Mouse (Mus musculus) limb, embryonic 14.5 days (tissue): ENCODE measurements at regions not wholly inside any gene's neighbourhood (a gene's known extent, or its start where the extent isn't known, plus 50 kb on each side); places are given as distances from the start of the nearest gene placed in this dataset.
"Not testable (repeated sequence)": the region's sequence is repeated elsewhere in the genome, so short reads cannot be mapped to it uniquely, and the experiment has no call there.

Experiments used
- ATAC-seq: fragments of 200-750 bp; cut with Nextera tagmentation; 2 replicates; pipeline ENCODE4 v1.8.0; 2017; ENCODE audit warnings: low read depth, moderate number of reproducible peaks, moderate TSS enrichment; ENCODE audit not compliant: low FRiP score
- DNase-seq: peaks from one replicate; pipeline ENCODE4 v3.0.0-alpha.2; 2015; ENCODE audit warnings: low spot score
- H3K27ac ChIP-seq: fragments of 300-500 bp; sonication (generic); replicated peaks from 2 replicates; pipeline ENCODE4 v1.5.1; 2014; ENCODE audit warnings: low read depth, mild to moderate bottlenecking, low read length, moderate library complexity, mixed read lengths
- H3K27me3 ChIP-seq: fragments of 300-500 bp; sonication (generic); 2 replicates; pipeline ENCODE4 v1.6.1; 2014; ENCODE audit warnings: low read length, mixed read lengths; ENCODE audit not compliant: control insufficient read depth, insufficient read depth
- H3K36me3 ChIP-seq: fragments of 300-500 bp; sonication (generic); 2 replicates; pipeline ENCODE4 v1.6.1; 2014; ENCODE audit warnings: mild to moderate bottlenecking, low read length, moderate library complexity, mixed read lengths; ENCODE audit not compliant: control insufficient read depth, insufficient read depth
- H3K4me1 ChIP-seq: fragments of 300-500 bp; sonication (generic); 2 replicates; pipeline ENCODE4 v1.6.1; 2014; ENCODE audit warnings: antibody characterized with exemption, low read length, mixed read lengths; ENCODE audit not compliant: control insufficient read depth, insufficient read depth
- H3K4me2 ChIP-seq: fragments of 300-500 bp; sonication (generic); replicated peaks from 2 replicates; pipeline ENCODE4 v1.6.1; 2014; ENCODE audit warnings: low read depth, mild to moderate bottlenecking, low read length, moderate library complexity; ENCODE audit not compliant: severe bottlenecking
- H3K4me3 ChIP-seq: fragments of 300-500 bp; sonication (generic); replicated peaks from 2 replicates; pipeline ENCODE4 v1.5.1; 2014; ENCODE audit warnings: low read length
- H3K9ac ChIP-seq: fragments of 300-500 bp; sonication (generic); 2 replicates; pipeline ENCODE4 v1.6.1; 2014; ENCODE audit warnings: mild to moderate bottlenecking, low read depth, low read length, moderate library complexity; ENCODE audit not compliant: severe bottlenecking
- H3K9me3 ChIP-seq: fragments of 300-500 bp; sonication (generic); 2 replicates; pipeline ENCODE4 v1.6.1; 2016; ENCODE audit warnings: low read length; ENCODE audit not compliant: control insufficient read depth
- POLR2A ChIP-seq: fragments of 200-500 bp; IDR thresholded peaks from 2 replicates; pipeline ENCODE4 v1.8.0; 2012; ENCODE audit warnings: inconsistent platforms, mild to moderate bottlenecking, moderate library complexity, borderline replicate concordance; ENCODE audit not compliant: insufficient read depth, insufficient read length; ENCODE audit errors: extremely low read depth
- WGBS: fragments of 180-500 bp; shearing (Covaris S2); extraction: QIAGEN DNeasy Blood & Tissue Kit; methylation state at CpG from one replicate; pipeline ENCODE4 v1.1.7; 2014; 5-methylcytosine and 5-hydroxymethylcytosine counted together

- 84% methylated on average over 2 of the region's 2 CpGs for WGBS
- ATAC-seq = no peak
- H3K9me3 ChIP-seq = no peaks in the 10 kb centered on the region
- H3K27ac ChIP-seq = no peak overlapping the region
- no peak for DNase-seq
- no peak for TF ChIP-seq POLR2A
- no peaks in the 10 kb centered on the region for H3K4me1 ChIP-seq
- no peak overlapping the region for H3K4me3 ChIP-seq
- no peak overlapping the region for H3K4me2 ChIP-seq
- no peaks in the 10 kb centered on the region for H3K36me3 ChIP-seq
- no peak overlapping the region for H3K9ac ChIP-seq
- no peaks in the 10 kb centered on the region for H3K27me3 ChIP-seq
Measured at GRCm38 (mm10) chr6:22673919-22674585, 201.2 kb upstream of the Ptprz1 start.

- H3K9me3 ChIP-seq = no peaks in the 10 kb centered on the region
- H3K4me1 ChIP-seq = no peaks in the 10 kb centered on the region
- H3K27me3 ChIP-seq = no peaks in the 10 kb centered on the region
- H3K36me3 ChIP-seq = no peaks in the 10 kb centered on the region
- H3K4me3 ChIP-seq = no peak overlapping the region
- H3K9ac ChIP-seq = no peak overlapping the region
- H3K4me2 ChIP-seq = no peak overlapping the region
- no peak for TF ChIP-seq POLR2A
- ATAC-seq = no peak
- no peak for DNase-seq
- no peak overlapping the region for H3K27ac ChIP-seq
- WGBS = 69% methylated on average over 1 of the region's 1 CpGs
Measured at GRCm38 (mm10) chr6:22671524-22671923, 203.8 kb upstream of the Ptprz1 start.

GRCm38 (mm10) chr6:22668190-22668975 is 206.9 kb upstream of the Ptprz1 start:
- H3K4me1 ChIP-seq = no peaks in the 10 kb centered on the region
- no peak for ATAC-seq
- WGBS = 73% methylated on average over 7 of the region's 7 CpGs

GRCm38 (mm10) chr6:22657401-22657800 is 217.9 kb upstream of the Ptprz1 start:
- not testable (repeated sequence) for H3K4me1 ChIP-seq, H3K4me3 ChIP-seq, H3K9ac ChIP-seq, ATAC-seq, H3K27me3 ChIP-seq, H3K9me3 ChIP-seq, H3K36me3 ChIP-seq, H3K27ac ChIP-seq, DNase-seq, H3K4me2 ChIP-seq
- WGBS = 93% methylated on average over 14 of the region's 15 CpGs

More at GRCm38 (mm10) chr6:22668190-22668975, 206.9 kb upstream of the Ptprz1 start:
- no peak for DNase-seq
- Histone ChIP-seq H3K27ac (no peak overlapping the region), H3K4me2 (no peak overlapping the region), H3K4me3 (no peak overlapping the region), H3K9ac (no peak overlapping the region), H3K27me3 (no peaks in the 10 kb centered on the region), H3K9me3 (no peaks in the 10 kb centered on the region), H3K36me3 (no peaks in the 10 kb centered on the region)
- no peak for TF ChIP-seq POLR2A

- Histone ChIP-seq H3K27me3 (no peaks in the 10 kb centered on the region), H3K9me3 (no peaks in the 10 kb centered on the region), H3K9ac (no peak overlapping the region), H3K4me2 (no peak overlapping the region), H3K27ac (no peak overlapping the region), H3K36me3 (no peaks in the 10 kb centered on the region), H3K4me1 (no peaks in the 10 kb centered on the region), H3K4me3 (no peak overlapping the region)
- DNase-seq (no peak), ATAC-seq (no peak)
- no peak for TF ChIP-seq POLR2A
Measured at GRCm38 (mm10) chr6:22640100-22640499, 235.2 kb upstream of the Ptprz1 start.
